Mouse (Mus musculus) erythroblast, embryonic 14.5 days (primary cell): ENCODE results near the gene Rab10.

Experiments
- GATA1 ChIP-seq: IDR thresholded peaks from 2 replicates; pipeline ENCODE4 v1.6.1; 2012; ENCODE audit warnings: low read length, inconsistent platforms, mixed read lengths
- TAL1 ChIP-seq: IDR thresholded peaks from 3 replicates; pipeline ENCODE4 v1.6.1; 2012; ENCODE audit warnings: low read length, inconsistent platforms, mixed read lengths

DNA sequence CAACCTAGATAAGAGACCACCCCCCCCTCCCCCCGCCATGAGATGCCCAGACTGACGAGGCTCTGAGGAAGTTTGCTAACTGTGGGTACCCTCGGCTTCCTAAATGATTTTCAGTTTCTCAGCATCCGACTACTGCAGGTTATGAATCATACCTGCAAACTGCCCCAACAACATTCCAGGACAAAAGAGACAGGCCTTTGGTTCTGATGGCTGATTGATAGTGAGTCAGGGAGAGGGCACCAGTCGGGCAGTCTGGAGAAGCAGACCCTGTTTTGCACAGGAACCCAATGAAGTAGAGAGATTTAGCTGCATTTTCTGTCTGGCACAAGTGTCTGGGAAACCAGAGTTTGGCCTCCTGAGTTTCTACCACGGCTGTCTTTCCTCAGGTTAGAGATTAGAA lies 42.4 kb upstream of the Rab10 start:
- TF ChIP-seq GATA1, result no peak
- TF ChIP-seq TAL1, result no peak
